Mouse (Mus musculus): Measurements from ENCODE around the gene Ppef1. TPM values are rescaled to one million over a fixed set of nuclear protein-coding genes. Genes with fewer than 3 reads are reported as not detected.

Gene Ppef1
- polyA plus RNA-seq, 2 experiments, result 0.24 to 0.30 TPM

DNA sequence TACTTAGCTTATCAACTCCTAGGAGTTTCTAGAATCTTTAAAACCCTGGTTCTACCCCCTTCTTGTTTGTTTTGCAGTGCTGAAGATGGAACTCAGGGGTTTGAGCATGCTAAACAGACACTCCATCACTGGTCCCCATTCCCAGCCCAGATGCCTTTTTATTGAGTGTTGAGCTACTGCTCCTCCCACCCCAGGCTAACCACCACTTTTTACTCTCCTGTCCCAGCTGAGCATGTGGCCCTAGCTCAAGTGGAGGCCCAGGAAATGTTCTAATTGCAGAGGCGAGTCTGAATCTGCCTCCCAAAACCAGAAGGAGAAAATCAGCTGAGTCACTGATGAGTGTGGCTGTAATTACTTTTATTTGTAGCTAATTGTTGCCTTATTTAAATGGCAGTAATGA lies 150.5 kb downstream of the Ppef1 start:
- no peak for ATAC-seq (ENCODE audit: low FRiP score, low read depth)
- no peak for DNase-seq (ENCODE audit: low spot score)
- no peak for TF ChIP-seq POLR2A (IDR thresholded peaks at IDR 0.05; ENCODE audit: borderline replicate concordance, extremely low read depth, insufficient read depth, insufficient read length)
- H3K9ac ChIP-seq (ENCODE audit: low read depth, low read length, severe bottlenecking), result no peak overlapping the region
- H3K27me3 ChIP-seq (ENCODE audit: control insufficient read depth, insufficient read depth, low read length), result no peaks in the 10 kb centered on the region; the same call in 1 of the 2 replicates
- no peak overlapping the region for H3K27ac ChIP-seq (replicated peaks; ENCODE audit: low read depth, low read length)
- H3K36me3 ChIP-seq (ENCODE audit: control insufficient read depth, insufficient read depth, low read length), result no peaks in the 10 kb centered on the region
- no peak overlapping the region for H3K4me2 ChIP-seq (replicated peaks; ENCODE audit: low read depth, low read length, severe bottlenecking)
- 65% methylated on average over 1 of the region's 1 CpGs for WGBS
- H3K9me3 ChIP-seq (ENCODE audit: control insufficient read depth, low read length), result no peaks in the 10 kb centered on the region
- H3K4me1 ChIP-seq (ENCODE audit: control insufficient read depth, insufficient read depth, low read length), result no peaks in the 10 kb centered on the region
- no peak overlapping the region for H3K4me3 ChIP-seq (replicated peaks; ENCODE audit: low read length)

DNA sequence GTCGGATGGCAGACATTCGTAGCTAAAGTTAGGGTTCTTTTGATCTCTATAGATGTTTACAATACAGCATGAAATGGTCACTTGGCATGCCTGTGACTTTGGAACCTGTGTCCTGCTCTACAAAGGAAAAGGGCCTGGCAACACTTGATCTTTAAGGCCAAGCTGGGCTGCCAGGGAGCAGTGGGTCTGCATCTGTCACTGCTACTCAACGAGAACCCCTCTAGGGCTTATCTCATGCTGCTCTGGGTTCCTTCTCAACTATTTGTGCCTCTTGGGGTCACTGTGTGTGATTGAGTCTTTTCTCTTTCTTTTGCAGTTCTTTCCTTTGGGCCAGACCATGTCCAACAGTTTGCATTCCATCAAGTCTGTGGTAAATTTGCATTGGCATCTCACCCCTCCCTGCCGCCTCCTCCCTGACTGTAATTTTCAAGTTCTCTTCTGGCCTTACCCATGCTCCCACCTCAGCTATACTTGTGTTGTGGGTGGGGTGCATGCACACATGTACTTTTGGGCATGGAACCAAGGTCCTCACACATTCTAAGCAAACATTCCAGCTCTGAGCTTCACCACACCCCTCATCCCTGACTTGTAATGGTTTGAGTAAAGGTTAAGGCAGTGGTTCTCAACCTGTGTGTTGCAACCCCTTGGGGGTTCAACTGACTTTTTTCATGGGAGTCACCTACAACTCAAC lies 151.3 kb downstream of the Ppef1 start:
- no peaks in the 10 kb centered on the region for H3K9me3 ChIP-seq (ENCODE audit: control insufficient read depth, low read length)
- no peaks in the 10 kb centered on the region for H3K36me3 ChIP-seq (ENCODE audit: control insufficient read depth, insufficient read depth, low read length)
- no peak overlapping the region for H3K27ac ChIP-seq (replicated peaks; ENCODE audit: low read depth, low read length)
- no peaks in the 10 kb centered on the region; the same call in 1 of the 2 replicates for H3K27me3 ChIP-seq (ENCODE audit: control insufficient read depth, insufficient read depth, low read length)
- no peak for ATAC-seq (ENCODE audit: low FRiP score, low read depth)
- no peak overlapping the region for H3K4me2 ChIP-seq (replicated peaks; ENCODE audit: low read depth, low read length, severe bottlenecking)
- WGBS, result 90% methylated on average over 4 of the region's 4 CpGs
- no peak for TF ChIP-seq POLR2A (IDR thresholded peaks at IDR 0.05; ENCODE audit: borderline replicate concordance, extremely low read depth, insufficient read depth, insufficient read length)
- DNase-seq (ENCODE audit: low spot score), result no peak
- H3K9ac ChIP-seq (ENCODE audit: low read depth, low read length, severe bottlenecking), result no peak overlapping the region
- no peak overlapping the region for H3K4me3 ChIP-seq (replicated peaks; ENCODE audit: low read length)
- no peaks in the 10 kb centered on the region for H3K4me1 ChIP-seq (ENCODE audit: control insufficient read depth, insufficient read depth, low read length)

DNA sequence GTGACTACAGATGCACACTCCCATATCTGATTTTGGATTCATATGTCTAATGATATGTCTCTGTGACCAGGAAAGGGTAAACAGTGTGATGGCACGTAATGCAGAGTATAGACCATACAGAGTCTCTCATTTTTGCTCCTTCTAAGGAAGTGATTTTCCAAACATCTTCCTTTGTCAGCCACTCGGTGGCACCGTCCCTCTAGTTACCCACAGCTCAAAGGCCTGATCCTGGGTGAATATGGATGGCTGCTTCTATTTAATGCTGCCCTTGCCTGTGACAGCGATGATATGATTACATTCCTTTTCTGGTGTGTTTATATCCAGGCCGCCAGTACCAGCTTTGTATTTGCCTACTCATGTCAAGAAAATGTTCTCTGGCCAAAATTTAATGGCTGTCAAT lies 152.0 kb downstream of the Ppef1 start:
- Histone ChIP-seq H3K4me2 (replicated peaks; ENCODE audit: low read depth, low read length, severe bottlenecking) (no peak overlapping the region), H3K9me3 (ENCODE audit: control insufficient read depth, low read length) (no peaks in the 10 kb centered on the region), H3K27ac (replicated peaks; ENCODE audit: low read depth, low read length) (no peak overlapping the region), H3K36me3 (ENCODE audit: control insufficient read depth, insufficient read depth, low read length) (0 out of 2 replicates have a peak, but pooled peaks cover 2% of the 10 kb centered on the region), H3K4me3 (replicated peaks; ENCODE audit: low read length) (no peak overlapping the region), H3K9ac (ENCODE audit: low read depth, low read length, severe bottlenecking) (no peak overlapping the region), H3K27me3 (ENCODE audit: control insufficient read depth, insufficient read depth, low read length) (no peaks in the 10 kb centered on the region; the same call in 1 of the 2 replicates), H3K4me1 (ENCODE audit: control insufficient read depth, insufficient read depth, low read length) (no peaks in the 10 kb centered on the region)
- ATAC-seq (ENCODE audit: low FRiP score, low read depth) (no peak), DNase-seq (ENCODE audit: low spot score) (no peak)
- TF ChIP-seq POLR2A (IDR thresholded peaks at IDR 0.05; ENCODE audit: borderline replicate concordance, extremely low read depth, insufficient read depth, insufficient read length), result no peak
- 79% methylated on average over 5 of the region's 5 CpGs for WGBS

Other genes with a start within 250 kb of the Ppef1 start
- 28.8 and 32.4 TPM in 2 replicates for gene Phka2, start 233.6 kb downstream of the Ppef1 start, polyA plus RNA-seq (2012; rRNA removed)
- 19.3 and 22.9 TPM in 2 replicates for gene Phka2, start 233.6 kb downstream of the Ppef1 start, polyA plus RNA-seq (2014; fragmentation: Nextera tagmentation; extraction: Ambion mirVana)
- 0.18 TPM in 1 of 2 replicates, not detected in the other for gene Rs1, start 32.2 kb upstream of the Ppef1 start, polyA plus RNA-seq (2012; rRNA removed)
- gene Rs1, start 32.2 kb upstream of the Ppef1 start, polyA plus RNA-seq (2014; fragmentation: Nextera tagmentation; extraction: Ambion mirVana), result 0.19 and 0.33 TPM in 2 replicates
- gene Gja6, start 171.3 kb upstream of the Ppef1 start, polyA plus RNA-seq (2012; rRNA removed), result 0.21 and 0.37 TPM in 2 replicates
- 0.25 and 0.29 TPM in 2 replicates for gene Gja6, start 171.3 kb upstream of the Ppef1 start, polyA plus RNA-seq (2014; fragmentation: Nextera tagmentation; extraction: Ambion mirVana)

All from limb, embryonic 14.5 days (tissue).